Mouse (Mus musculus) stomach, embryonic 16.5 days (tissue): ENCODE measurements around the gene Mier2. TPM values are rescaled to one million over a fixed set of nuclear protein-coding genes. Genes with fewer than 3 reads are reported as not detected.

ENCODE experiments used
- ATAC-seq: fragments of 200-750 bp; cut with Nextera tagmentation; 2 replicates; pipeline ENCODE4 v1.8.0; 2017; ENCODE audit warnings: moderate number of reproducible peaks, moderate TSS enrichment; ENCODE audit not compliant: insufficient read depth, low FRiP score
- H3K27ac ChIP-seq: fragments of 300-500 bp; sonication (generic); 2 replicates; pipeline ENCODE4 v1.5.1; 2014; ENCODE audit warnings: low read length
- H3K27me3 ChIP-seq: fragments of 300-500 bp; sonication (generic); 2 replicates; pipeline ENCODE4 v1.6.1; 2014; ENCODE audit warnings: low read length, control low read depth, mixed read lengths; ENCODE audit not compliant: control insufficient read depth, insufficient read depth
- H3K36me3 ChIP-seq: fragments of 300-500 bp; sonication (generic); 2 replicates; pipeline ENCODE4 v1.6.1; 2014; ENCODE audit warnings: low read length; ENCODE audit not compliant: control insufficient read depth, insufficient read depth
- H3K4me1 ChIP-seq: fragments of 300-500 bp; sonication (generic); 2 replicates; pipeline ENCODE4 v1.6.1; 2014; ENCODE audit warnings: low read length, control low read depth, mixed read lengths; ENCODE audit not compliant: control insufficient read depth, insufficient read depth
- H3K4me2 ChIP-seq: fragments of 300-500 bp; sonication (generic); 2 replicates; pipeline ENCODE4 v1.6.1; 2014; ENCODE audit warnings: low read depth, low read length, mixed read lengths
- H3K4me3 ChIP-seq: fragments of 300-500 bp; sonication (generic); replicated peaks from 2 replicates; pipeline ENCODE4 v1.5.1; 2014; ENCODE audit warnings: mild to moderate bottlenecking, low read length
- H3K9ac ChIP-seq: fragments of 300-500 bp; sonication (generic); 2 replicates; pipeline ENCODE4 v1.6.1; 2014; ENCODE audit warnings: low read length
- H3K9me3 ChIP-seq: fragments of 300-500 bp; sonication (generic); replicated peaks from 2 replicates; pipeline ENCODE4 v1.6.1; 2016; ENCODE audit warnings: low read length, control low read depth; ENCODE audit not compliant: control insufficient read depth
- whole genome bisulfite sequencing: fragments of 180-500 bp; shearing (Covaris S2); extraction: QIAGEN DNeasy Blood & Tissue Kit; methylation state at CpG from one replicate; pipeline ENCODE4 v1.1.7; 2014; 5-methylcytosine and 5-hydroxymethylcytosine counted together
- polyA plus RNA-seq: library from polyadenylated mRNA; unstranded; fragments of >200 nt; fragmentation: Nextera tagmentation; extraction: Ambion mirVana; gene quantifications from 2 replicates; pipeline ENCODE4 v1.2.1, GENCODE M21; 2015

The Mier2 gene
- polyA plus RNA-seq, 1 experiment from 2014 or later = 40.7 TPM

DNA sequence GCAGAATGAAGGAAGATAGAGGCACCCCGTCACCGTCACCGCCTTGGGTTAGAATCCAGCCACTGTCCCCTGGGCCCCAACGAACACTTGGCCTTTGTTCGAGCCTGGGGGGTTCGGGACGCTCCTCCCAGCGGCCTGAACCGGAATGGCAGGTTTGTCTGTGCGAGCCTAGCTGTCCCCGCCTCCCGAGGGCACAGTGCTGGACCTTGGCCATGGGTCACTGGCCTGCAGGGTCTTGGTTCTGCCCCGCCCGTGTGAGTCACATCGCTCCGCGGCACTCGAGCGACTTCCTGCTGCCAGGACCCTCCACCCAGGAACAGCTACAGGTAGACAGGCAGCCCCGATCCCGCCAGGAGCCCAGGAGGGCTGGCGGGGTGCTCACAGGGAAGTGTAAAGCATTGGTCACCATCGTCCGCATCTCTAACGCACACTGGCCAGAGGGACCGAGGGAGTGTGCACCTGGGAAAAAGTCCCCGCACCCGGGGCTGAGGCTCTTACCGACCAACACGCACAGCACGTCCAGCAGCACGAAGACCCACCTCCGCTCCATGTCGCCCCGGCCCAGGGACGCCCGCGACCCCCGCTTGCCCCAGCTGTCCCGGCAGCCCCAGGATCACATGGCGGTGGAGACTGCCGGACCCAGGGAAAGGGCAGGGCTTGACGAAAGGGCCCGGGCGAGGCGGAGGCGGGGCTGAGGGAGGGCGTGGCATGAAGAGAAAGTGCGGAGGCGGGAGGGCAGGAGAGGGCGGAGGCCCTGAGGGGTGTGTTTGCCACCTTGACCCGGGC, 21.7 kb downstream of the Mier2 start, which contains the start of gene Plpp2:
Gene Plpp2 (minus strand): TSS at position 671 of the 786 bp plus-strand sequence.
- H3K9me3 ChIP-seq = no peaks in the 10 kb centered on the region
- H3K4me3 ChIP-seq = peak within 1 kb of the TSS; percentile 70
- WGBS = under 1% methylated on average over 52 of the region's 52 CpGs
- H3K9ac ChIP-seq = peak within 1 kb of the TSS; percentile 77
- peak within 1 kb of the TSS; percentile 89 for H3K4me2 ChIP-seq
- no peaks in the 10 kb centered on the region; the same call in 1 of the 2 replicates for H3K4me1 ChIP-seq
- H3K27me3 ChIP-seq = no peaks in the 10 kb centered on the region
- no peaks in the 10 kb centered on the region; the same call in 1 of the 2 replicates for H3K36me3 ChIP-seq
- ATAC-seq = peak; percentile 90
- peak within 1 kb of the TSS; percentile 93 for H3K27ac ChIP-seq

DNA sequence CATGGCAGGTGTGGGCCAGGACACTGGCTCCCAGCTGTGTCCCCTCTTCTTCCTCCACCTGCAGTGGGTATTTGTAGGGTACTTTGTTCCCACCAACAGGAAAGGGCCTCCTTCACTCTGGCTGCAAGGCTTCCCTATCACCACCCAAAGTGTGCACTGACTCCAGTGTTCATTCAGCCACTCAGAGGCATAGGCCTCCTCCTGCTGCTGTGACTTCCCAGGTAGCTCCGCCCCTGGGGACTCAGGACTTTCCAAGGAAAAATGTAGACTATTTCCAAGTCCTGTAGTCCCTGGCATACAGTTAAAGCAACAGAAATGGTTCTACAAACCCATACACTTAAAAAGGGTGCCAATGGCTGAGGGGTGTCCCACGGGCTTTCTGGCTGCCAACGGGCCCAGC, 22.3 kb downstream of the Mier2 start:
- Histone ChIP-seq H3K27ac (peak overlapping the region; percentile 93), H3K4me1 (no peaks in the 10 kb centered on the region; the same call in 1 of the 2 replicates), H3K36me3 (no peaks in the 10 kb centered on the region; the same call in 1 of the 2 replicates), H3K9ac (peak overlapping the region; percentile 77), H3K9me3 (no peaks in the 10 kb centered on the region), H3K27me3 (no peaks in the 10 kb centered on the region), H3K4me3 (peak overlapping the region; percentile 70), H3K4me2 (peak overlapping the region; percentile 89)
- peak; percentile 14; the same call in 1 of the 2 replicates for ATAC-seq
- 25% methylated on average over 3 of the region's 3 CpGs for WGBS

DNA sequence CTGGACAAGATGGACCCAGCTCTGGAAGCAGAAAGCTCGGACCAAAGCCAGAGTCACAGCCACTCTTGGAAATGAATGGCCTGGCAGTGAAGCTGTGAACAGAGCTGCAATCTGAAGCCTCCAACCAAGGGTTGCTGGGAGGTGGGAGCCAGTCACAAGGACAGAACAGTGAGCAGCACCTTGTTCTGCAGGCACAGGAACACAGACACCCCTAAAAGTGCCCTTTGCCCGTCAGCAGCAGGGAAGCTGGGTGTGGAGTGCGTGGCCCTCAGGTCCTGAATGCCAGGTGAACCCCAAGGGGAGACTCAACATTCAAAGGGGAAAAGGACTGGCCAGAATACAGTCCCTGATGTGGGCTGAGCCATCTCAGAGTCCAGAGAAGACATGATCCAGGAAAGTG, 23.4 kb downstream of the Mier2 start:
- Histone ChIP-seq H3K4me2 (peak overlapping the region; percentile 89; the same call in 1 of the 2 replicates), H3K4me1 (no peaks in the 10 kb centered on the region; the same call in 1 of the 2 replicates), H3K9ac (no peak overlapping the region), H3K27ac (no peak overlapping the region), H3K9me3 (no peaks in the 10 kb centered on the region), H3K4me3 (no peak overlapping the region), H3K36me3 (peaks cover 4% of the 10 kb centered on the region; the same call in 1 of the 2 replicates), H3K27me3 (no peaks in the 10 kb centered on the region)
- 73% methylated on average over 3 of the region's 3 CpGs for WGBS
- ATAC-seq = no peak

DNA sequence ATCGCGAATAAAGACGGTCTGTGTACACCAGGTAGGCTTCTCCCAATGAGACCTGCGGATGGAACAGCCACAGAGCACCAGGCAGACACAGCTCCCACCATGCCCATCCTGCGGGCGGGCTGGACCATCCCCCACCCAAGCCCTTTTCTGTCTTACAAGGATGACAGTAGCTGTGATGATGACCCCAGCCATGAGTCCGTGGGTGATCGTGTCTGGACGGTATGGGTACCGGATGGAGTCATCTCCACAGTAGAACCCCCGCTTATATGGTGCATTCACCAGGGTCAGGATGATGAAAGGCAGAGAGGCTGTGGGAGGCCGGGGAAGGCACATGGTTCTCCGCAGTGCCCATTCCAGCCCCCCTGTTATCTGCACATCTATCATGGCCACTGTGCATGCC, 24.3 kb downstream of the Mier2 start:
- no peaks in the 10 kb centered on the region; the same call in 1 of the 2 replicates for H3K4me1 ChIP-seq
- no peaks in the 10 kb centered on the region for H3K9me3 ChIP-seq
- H3K27me3 ChIP-seq = no peaks in the 10 kb centered on the region
- WGBS = 93% methylated on average over 13 of the region's 13 CpGs
- no peak for ATAC-seq
- no peak overlapping the region for H3K9ac ChIP-seq
- H3K4me2 ChIP-seq = no peak overlapping the region
- no peak overlapping the region for H3K27ac ChIP-seq
- no peak overlapping the region for H3K4me3 ChIP-seq
- H3K36me3 ChIP-seq = peaks cover 6% of the 10 kb centered on the region; the same call in 1 of the 2 replicates

DNA sequence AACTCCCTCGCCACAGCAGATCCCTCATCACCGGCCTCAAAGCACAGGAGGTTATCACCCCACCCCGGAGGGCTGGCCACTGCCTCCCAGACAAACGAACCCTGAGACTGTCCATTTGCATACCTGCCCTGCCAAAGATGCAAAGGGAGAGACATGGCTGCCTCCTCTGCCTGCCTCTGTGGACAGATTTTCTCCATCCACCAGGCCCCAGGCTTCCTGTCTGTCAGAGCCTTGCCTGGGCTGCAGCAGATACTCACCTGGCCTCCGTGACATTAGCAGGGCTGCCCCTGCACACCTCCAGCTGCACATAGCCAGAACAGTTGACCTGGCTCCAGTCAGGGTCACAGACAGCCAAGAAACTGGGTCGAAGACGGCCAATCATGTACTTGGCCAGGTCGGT, 24.8 kb downstream of the Mier2 start:
- Histone ChIP-seq H3K4me1 (no peaks in the 10 kb centered on the region; the same call in 1 of the 2 replicates), H3K4me3 (no peak overlapping the region), H3K9ac (no peak overlapping the region), H3K9me3 (no peaks in the 10 kb centered on the region), H3K36me3 (peaks cover 6% of the 10 kb centered on the region; the same call in 1 of the 2 replicates), H3K27me3 (no peaks in the 10 kb centered on the region), H3K4me2 (no peak overlapping the region), H3K27ac (no peak overlapping the region)
- WGBS = 66% methylated on average over 8 of the region's 8 CpGs
- ATAC-seq = no peak

DNA sequence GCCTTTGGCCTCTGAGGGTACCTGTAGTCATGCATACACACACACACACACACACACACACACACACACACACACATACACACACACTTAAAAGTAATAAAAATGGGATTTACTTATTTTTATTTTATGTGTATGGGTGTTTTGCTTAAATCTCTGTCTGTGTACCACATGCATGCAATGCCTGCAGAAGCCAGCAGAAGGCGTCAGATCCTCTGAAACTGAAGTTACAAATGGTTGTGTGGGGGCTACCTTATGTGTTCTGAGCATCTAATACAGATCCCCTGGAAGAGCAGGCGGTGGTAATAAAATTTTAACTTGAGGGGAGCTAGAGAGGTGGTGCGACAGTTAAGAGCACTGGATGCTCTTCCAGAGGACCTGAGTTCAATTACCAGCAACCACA, 26.9 kb downstream of the Mier2 start:
- H3K9me3 ChIP-seq = no peaks in the 10 kb centered on the region
- no peaks in the 10 kb centered on the region; the same call in 1 of the 2 replicates for H3K4me1 ChIP-seq
- WGBS = 82% methylated on average over 3 of the region's 3 CpGs
- peaks cover 6% of the 10 kb centered on the region; the same call in 1 of the 2 replicates for H3K36me3 ChIP-seq
- ATAC-seq = no peak
- H3K27me3 ChIP-seq = no peaks in the 10 kb centered on the region
- H3K4me3 ChIP-seq = no peak overlapping the region
- H3K9ac ChIP-seq = no peak overlapping the region
- no peak overlapping the region for H3K4me2 ChIP-seq
- no peak overlapping the region for H3K27ac ChIP-seq

DNA sequence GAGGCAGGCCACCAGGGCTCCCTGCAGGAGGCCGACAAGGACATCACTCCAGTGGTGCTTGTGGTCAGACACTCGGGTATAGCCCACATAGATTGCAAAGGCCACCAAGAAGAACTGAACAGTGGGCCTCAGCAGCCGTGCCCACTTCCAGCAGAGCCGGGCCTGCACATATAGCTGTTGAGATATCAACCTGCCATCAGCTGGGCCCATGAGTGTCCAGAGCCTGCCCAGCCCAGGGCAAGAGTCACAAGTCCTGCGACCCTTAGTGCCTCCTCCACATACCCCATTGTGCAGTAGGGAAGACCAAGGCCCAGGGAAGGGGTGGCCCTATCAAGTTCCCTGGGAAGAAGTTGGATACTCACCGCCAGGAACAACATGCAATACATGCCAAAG, 27.6 kb downstream of the Mier2 start:
- H3K27ac ChIP-seq = no peak overlapping the region
- no peaks in the 10 kb centered on the region for H3K27me3 ChIP-seq
- H3K4me2 ChIP-seq = no peak overlapping the region
- no peak for ATAC-seq
- no peak overlapping the region for H3K4me3 ChIP-seq
- peaks cover 6% of the 10 kb centered on the region; the same call in 1 of the 2 replicates for H3K36me3 ChIP-seq
- WGBS = 89% methylated on average over 6 of the region's 6 CpGs
- no peaks in the 10 kb centered on the region for H3K9me3 ChIP-seq
- no peaks in the 10 kb centered on the region; the same call in 1 of the 2 replicates for H3K4me1 ChIP-seq
- no peak overlapping the region for H3K9ac ChIP-seq

DNA sequence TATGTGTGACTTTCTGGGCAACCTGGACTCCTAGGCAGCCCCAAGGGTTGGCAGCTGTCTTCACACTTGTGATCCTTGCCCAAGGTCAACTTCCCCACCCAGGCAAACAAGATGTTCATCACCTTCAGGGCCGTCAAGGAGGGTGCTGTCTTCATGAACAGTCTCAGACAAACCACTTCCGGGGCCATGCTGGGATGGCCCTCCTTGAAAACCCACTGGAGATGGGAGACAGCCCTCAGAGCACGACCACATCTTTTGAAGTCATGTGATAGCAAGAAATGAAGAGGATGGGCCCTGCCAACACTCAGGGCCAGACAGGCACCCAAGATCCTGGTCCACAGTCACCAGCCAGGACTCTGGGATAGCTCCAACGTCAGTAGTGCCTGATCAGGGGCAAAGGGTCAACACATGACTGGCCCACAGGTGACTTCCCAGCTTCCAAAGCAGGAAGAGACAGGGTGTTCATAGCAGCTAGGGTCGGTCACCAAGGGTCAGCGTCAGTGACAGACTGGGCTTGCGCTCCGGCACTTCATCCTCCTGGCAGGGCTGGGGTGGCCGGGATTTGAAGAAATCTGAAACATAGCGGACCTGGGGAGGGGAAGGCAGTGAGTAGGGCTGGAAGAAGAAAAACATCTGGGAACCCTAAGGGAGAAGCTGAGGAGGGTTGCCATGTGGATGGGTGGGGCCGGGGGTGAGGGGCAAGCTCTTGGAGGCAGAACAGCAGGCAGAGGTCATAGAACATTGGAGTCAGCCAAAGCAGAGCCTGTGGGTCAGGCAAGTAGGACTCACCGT, 28.1 kb downstream of the Mier2 start:
- H3K4me3 ChIP-seq = no peak overlapping the region
- H3K9ac ChIP-seq = no peak overlapping the region
- no peaks in the 10 kb centered on the region for H3K27me3 ChIP-seq
- ATAC-seq = no peak
- WGBS = 84% methylated on average over 12 of the region's 12 CpGs
- peaks cover 6% of the 10 kb centered on the region; the same call in 1 of the 2 replicates for H3K36me3 ChIP-seq
- no peaks in the 10 kb centered on the region; the same call in 1 of the 2 replicates for H3K4me1 ChIP-seq
- H3K9me3 ChIP-seq = no peaks in the 10 kb centered on the region
- no peak overlapping the region for H3K4me2 ChIP-seq
- no peak overlapping the region for H3K27ac ChIP-seq
